Mouse (Mus musculus) urinary bladder, postnatal 36 days (tissue): ENCODE data around the gene Cgas.

ENCODE experiments used
- DNase-seq, 2 experiments: peaks; one replicate each; pipeline ENCODE4 v3.0.0; 2022; ENCODE audit warnings: low spot score in 2 of 2, mixed read lengths in 1 of 2

The Cgas gene

GRCm38 (mm10) chr9:78457026-78457425 is 14.0 kb upstream of the Cgas start:
- no peak for DNase-seq

GRCm38 (mm10) chr9:78451382-78451781 is 8.3 kb upstream of the Cgas start:
- DNase-seq: no peak

- no peak for DNase-seq
These were observed 7.4 kb upstream of the Cgas start for GRCm38 (mm10) chr9:78450404-78450803.

- peak; percentile 79 to 87 for DNase-seq
These were observed 5.2 kb upstream of the Cgas start, which contains the start of the genes Mto1 and Gm17324 for GRCm38 (mm10) chr9:78447973-78448873. Mto1 (plus strand) TSS chr9:78448208. Gm17324 (minus strand) TSS chr9:78448786.

GRCm38 (mm10) chr9:78447606-78447972 is 4.6 kb upstream of the Cgas start:
- no peak for DNase-seq

GRCm38 (mm10) chr9:78442237-78442578 is 829 bp downstream of the Cgas start:
- DNase-seq: no peak

- no peak for DNase-seq
These were observed 3.6 kb downstream of the Cgas start for GRCm38 (mm10) chr9:78439426-78439825.

- no peak for DNase-seq
These were observed 10.6 kb downstream of the Cgas start for GRCm38 (mm10) chr9:78432471-78432870.

GRCm38 (mm10) chr9:78430486-78430885 is 12.6 kb downstream of the Cgas start:
- no peak for DNase-seq

- no peak for DNase-seq
These were observed 13.5 kb downstream of the Cgas start for GRCm38 (mm10) chr9:78429551-78429950.

- no peak for DNase-seq
These were observed 14.1 kb downstream of the Cgas start for GRCm38 (mm10) chr9:78428870-78429432.

- no peak for DNase-seq
These were observed 14.9 kb downstream of the Cgas start for GRCm38 (mm10) chr9:78428185-78428584.

GRCm38 (mm10) chr9:78427362-78427781 is 15.7 kb downstream of the Cgas start:
- no peak for DNase-seq

- no peak for DNase-seq
These were observed 41.4 kb downstream of the Cgas start for GRCm38 (mm10) chr9:78401596-78401995.

- no peak for DNase-seq
These were observed 42.5 kb downstream of the Cgas start for GRCm38 (mm10) chr9:78400570-78400969.

- no peak for DNase-seq
These were observed 46.5 kb downstream of the Cgas start for GRCm38 (mm10) chr9:78396517-78396916.

GRCm38 (mm10) chr9:78395630-78396351 is 47.2 kb downstream of the Cgas start, which contains the start of gene Ddx43:
Ddx43 (plus strand) TSS chr9:78395777.
- peak; percentile 7 to 28 for DNase-seq

GRCm38 (mm10) chr9:78395244-78395629 is 47.8 kb downstream of the Cgas start:
- DNase-seq: no peak

- no peak for DNase-seq
These were observed 48.4 kb downstream of the Cgas start for GRCm38 (mm10) chr9:78394602-78395001.

- no peak for DNase-seq
These were observed 49.3 kb downstream of the Cgas start for GRCm38 (mm10) chr9:78393741-78394140.

- no peak for DNase-seq
These were observed 53.1 kb downstream of the Cgas start for GRCm38 (mm10) chr9:78389981-78390380.

GRCm38 (mm10) chr9:78386947-78387346 is 56.1 kb downstream of the Cgas start:
- no peak for DNase-seq
